Mouse (Mus musculus) heart, postnatal 36 days (tissue): Measurements from ENCODE around the gene Depdc7. TPM values are rescaled to one million over a fixed set of nuclear protein-coding genes. Genes with fewer than 3 reads are reported as not detected.

Experiments
- DNase-seq, 2 experiments: peaks; one replicate each; pipeline ENCODE4 v3.0.0; 2021 to 2022
- intact Hi-C: fragments of 180-260 bp; cut with DNase I; formaldehyde crosslinking; loops from one replicate; pipeline ENCODE4 v1.15.1; 2025
- total RNA-seq, 2 experiments: library from RNA; stranded (reverse); gene quantifications; 2 replicates each; pipeline ENCODE4 v1.2.3; 2021

The Depdc7 gene
- total RNA-seq = 1 to 10 TPM in 1 of 2 experiments, under 1 TPM in 1; 0.95 to 1.9 TPM

DNA sequence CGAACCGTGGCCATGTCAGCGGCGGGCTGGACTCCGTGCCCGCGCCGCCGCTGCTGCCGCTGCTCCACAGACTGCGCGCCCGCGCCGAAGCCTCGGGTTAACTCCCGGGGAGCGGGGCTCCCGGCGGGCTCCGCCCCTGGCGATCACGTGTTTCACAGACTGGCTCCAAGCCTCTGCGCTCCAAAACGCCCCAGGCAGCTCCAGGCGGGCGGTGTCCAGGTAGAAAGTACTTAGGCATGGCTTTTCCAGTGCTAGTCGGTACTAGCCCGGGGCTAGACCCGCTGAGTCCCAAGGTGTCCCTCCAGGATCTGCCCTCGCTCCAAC, at the start of gene Depdc7:
Depdc7 (minus strand) TSS at position 138 of the 324 bp plus-strand sequence.
- intact Hi-C loops = loop anchor here (5.0 kb wide), 1 partner anchor 55 kb away; no protein-coding TSS in a partner anchor
- DNase-seq = peak; percentile 89 to 91

- no peak for DNase-seq
- intact Hi-C loops = loop anchor here (1.0 kb wide), 1 partner anchor 89 kb away; no protein-coding TSS in a partner anchor
These were observed 32.1 kb upstream of the Depdc7 start for GRCm38 (mm10) chr2:104774763-104775162.

DNA sequence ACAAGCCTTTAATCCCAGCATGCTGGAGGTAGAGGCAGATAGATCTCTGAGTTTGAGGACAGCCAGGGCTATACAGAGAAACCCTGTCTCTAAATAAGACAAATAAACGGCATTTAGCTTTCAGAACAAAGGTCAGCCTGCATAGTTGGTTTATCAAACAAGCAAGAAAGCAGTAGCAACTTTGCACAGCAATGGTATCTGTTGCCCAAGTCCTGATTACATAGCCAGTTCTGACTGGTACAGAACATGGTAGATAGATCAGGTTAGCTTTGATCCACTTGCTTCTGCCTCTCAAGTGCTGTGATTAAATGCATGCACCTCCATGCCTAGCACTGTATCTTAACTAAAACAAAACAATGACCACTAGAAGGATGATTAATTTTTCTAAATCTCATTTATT, 26.0 kb upstream of the Depdc7 start:
- intact Hi-C loops = no loop called here
- DNase-seq = no peak

- intact Hi-C loops = no loop called here
These were observed 21.3 kb upstream of the Depdc7 start for GRCm38 (mm10) chr2:104764018-104764417.

DNA sequence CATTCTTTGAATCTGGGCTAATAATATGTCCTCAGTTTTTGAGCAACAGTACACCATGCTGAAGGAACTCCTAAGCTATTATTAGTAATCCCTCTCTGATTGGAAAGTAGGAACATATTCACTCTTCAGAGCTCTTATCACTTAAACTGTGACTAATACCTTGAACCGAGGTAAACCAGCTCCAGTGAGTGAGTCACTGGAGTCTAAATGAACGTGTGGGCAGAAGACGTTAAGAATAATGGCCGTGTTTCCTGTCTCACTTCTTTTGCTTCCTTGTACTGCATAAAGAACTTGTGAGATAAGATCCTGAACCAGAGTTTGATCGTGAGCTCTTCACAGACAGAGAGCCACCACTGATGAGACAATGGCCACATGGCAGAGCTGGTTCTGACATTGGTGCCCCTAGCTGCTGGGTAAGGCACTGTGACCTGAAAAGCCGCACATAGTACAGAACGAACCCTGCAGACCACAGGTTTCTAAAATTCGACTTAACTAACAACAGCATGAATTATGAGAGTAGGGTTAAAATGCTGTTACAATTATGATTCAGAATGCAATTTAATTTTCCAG, 20.5 kb upstream of the Depdc7 start:
- no peak for DNase-seq
- intact Hi-C loops = no loop called here

More at GRCm38 (mm10) chr2:104764018-104764417, 21.3 kb upstream of the Depdc7 start:
- no peak for DNase-seq

- intact Hi-C loops = no loop called here
- DNase-seq = no peak
These were observed 7.9 kb upstream of the Depdc7 start for GRCm38 (mm10) chr2:104750611-104751010.

GRCm38 (mm10) chr2:104748652-104749183, 6.0 kb upstream of the Depdc7 start:
- no peak for DNase-seq
- intact Hi-C loops = no loop called here

DNA sequence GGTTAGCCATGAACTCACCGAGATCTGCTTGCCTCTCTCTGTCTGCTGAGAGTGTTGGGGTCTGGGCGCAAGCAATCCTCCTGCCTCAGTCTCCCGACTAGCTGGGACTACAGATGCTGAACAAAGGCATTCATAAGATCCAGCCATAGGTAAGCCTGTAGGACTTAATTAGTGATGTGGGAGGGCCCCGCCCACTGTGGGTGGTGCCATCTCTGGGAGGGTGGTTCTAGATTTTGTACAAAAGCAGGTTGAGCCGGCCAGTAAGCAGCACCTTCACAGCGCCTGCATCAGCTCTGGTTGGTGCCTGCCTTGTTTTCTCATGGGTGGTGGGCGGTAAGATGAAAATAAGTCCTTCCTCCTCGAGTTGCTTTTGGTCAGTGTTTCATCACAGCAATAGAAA, 3.6 kb upstream of the Depdc7 start:
- intact Hi-C loops = no loop called here
- DNase-seq = no peak

DNA sequence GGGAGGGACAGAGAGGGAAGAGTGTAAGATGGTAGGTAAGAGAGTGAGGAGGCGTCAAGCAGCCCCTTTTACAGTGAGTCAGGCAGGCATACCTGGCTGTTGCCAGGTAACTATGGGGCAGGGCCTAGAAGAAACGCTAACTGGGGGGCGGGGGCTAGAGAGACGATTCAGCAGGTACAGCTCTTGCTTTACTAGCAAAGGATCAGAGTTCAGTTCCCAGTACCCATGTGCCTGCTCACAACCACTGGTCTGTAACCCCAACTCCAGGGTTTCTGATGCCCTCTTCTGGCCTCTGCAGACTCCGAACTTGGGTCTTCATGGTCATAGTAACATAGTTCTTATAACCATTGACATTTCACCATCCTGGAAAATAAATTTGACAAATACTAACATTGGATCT, 1.3 kb upstream of the Depdc7 start:
- intact Hi-C loops = loop anchor here (5.0 kb wide), 1 partner anchor 57 kb away; no protein-coding TSS in a partner anchor
- DNase-seq = no peak

- intact Hi-C loops = loop anchor here (5.0 kb wide), 1 partner anchor 56 kb away; no protein-coding TSS in a partner anchor
- no peak for DNase-seq
These were observed 482 bp upstream of the Depdc7 start for GRCm38 (mm10) chr2:104743160-104743559.

DNA sequence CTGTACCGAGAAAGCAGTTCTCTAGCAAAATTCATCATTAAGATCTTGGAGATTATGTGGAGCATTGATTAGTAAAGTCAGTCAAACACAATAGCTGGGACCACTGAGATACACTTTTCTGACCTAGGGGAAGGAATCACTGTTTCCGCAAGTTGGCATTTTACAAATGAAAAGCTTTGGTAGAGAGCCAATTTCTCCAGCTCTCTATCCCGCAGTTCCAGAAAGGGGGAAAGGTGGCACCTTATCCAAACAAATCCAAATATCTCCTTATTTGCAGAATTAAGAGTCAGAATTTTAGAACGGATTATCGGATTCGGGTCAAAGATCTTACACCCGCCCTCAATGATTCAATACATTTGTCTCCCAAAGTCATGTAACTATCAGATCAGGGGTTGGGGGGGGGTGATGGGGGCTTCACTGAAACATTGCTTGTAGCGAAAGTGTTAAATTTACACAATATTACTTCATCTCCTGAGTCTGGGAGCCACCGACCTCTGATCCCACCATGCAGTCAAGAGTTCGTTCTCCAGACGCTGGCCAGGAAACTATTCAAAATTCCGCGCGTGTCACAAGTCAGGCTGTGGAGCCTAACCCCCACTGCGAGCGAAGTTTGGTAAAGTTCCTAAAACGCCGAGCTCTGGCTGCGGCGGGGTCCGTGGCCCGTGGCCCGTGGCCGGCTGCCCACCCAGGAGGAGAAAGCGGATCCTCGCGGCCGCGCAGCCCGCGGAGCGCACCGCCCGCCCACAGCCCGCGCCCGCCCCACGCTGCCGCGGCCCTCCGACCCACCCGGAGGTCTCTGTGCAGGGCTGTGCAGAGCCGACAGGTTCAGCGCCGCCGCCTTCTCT, 560 bp downstream of the Depdc7 start:
- intact Hi-C loops = loop anchor here (5.0 kb wide), 1 partner anchor 55 kb away; no protein-coding TSS in a partner anchor
- no peak for DNase-seq

- DNase-seq = no peak
- intact Hi-C loops = loop anchor here (5.0 kb wide), 1 partner anchor 54 kb away; no protein-coding TSS in a partner anchor
These were observed 1.5 kb downstream of the Depdc7 start for GRCm38 (mm10) chr2:104741015-104741758.

GRCm38 (mm10) chr2:104740248-104740949, 2.3 kb downstream of the Depdc7 start:
- intact Hi-C loops = loop anchor here (5.0 kb wide), 1 partner anchor 53 kb away; no protein-coding TSS in a partner anchor
- no peak for DNase-seq

DNA sequence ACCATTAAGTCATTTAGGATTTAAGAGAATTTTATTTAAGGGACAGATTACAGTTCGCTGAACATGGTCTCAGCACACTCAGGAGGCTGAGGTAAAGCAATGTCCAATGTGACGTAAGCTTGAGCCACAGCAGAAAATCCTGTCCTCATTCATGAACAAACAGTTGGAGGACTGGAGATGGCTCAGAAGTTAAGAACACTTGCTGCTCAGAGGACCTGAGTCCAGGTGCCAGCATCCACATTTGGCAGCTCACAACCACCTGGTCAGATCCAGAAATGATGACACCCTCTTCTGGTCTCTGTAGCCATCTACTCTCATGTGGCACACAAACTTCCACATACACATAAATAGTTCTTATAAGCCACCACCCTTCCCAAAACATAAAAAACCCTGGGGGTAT, 3.0 kb downstream of the Depdc7 start:
- intact Hi-C loops = loop anchor here (5.0 kb wide), 1 partner anchor 52 kb away; no protein-coding TSS in a partner anchor
- DNase-seq = no peak

DNA sequence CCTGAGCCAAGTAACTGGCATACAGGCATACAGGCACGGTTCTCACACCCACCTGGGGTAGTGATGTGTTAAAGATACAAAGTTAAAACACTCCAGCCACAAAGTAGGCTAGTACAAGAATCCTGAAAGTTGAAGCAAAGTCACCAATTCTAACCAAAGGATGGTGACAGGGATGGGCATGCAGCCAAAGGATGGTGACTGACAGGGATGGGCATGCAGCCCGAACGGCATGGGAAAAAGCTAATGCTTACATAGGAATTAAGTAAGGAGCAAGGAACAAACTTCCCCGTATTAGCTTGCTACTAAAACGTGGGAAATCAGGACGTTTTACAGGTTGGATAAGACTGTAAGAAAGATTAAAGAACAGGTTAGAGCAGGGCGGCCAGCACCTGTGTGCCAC, 6.4 kb downstream of the Depdc7 start:
- DNase-seq = no peak
- intact Hi-C loops = no loop called here

DNA sequence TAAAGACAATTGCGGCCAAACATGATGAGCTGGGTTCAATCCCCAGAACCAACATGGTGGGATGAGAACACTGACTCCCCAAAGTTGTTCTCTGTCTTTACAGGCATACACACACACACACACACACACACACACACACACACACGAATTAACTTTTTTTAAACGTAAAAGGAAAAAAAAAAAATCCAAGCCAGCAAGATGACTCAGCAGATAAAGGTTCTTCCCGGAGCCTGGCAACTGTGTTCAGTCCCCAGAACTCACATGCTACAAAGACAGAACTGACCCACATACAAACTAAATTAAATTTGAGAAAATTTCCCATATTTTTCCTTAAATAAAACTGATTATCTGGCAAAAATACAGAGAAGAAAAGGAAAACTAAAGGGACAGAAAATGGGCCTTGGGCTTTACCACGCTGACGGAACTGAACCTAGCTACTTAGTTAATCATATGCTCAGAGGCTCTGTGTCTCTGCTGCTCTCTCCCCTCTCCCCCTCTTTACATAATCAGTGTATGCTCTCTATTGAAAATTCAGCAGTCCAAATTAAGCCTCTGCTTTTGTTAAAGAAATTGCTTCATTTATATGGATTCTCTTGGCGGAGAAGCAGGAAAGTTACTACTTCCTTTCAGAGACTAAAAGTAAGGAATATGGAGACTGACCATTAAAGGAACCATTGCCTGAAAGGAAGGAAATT, 10.0 kb downstream of the Depdc7 start:
- DNase-seq = no peak
- intact Hi-C loops = no loop called here

- DNase-seq = peak in 1 of 2 experiments; percentile 39
- intact Hi-C loops = no loop called here
These were observed 10.6 kb downstream of the Depdc7 start for GRCm38 (mm10) chr2:104732033-104732444.

GRCm38 (mm10) chr2:104727369-104727768, 15.3 kb downstream of the Depdc7 start:
- intact Hi-C loops = no loop called here
- no peak for DNase-seq

GRCm38 (mm10) chr2:104722021-104722420, 20.7 kb downstream of the Depdc7 start:
- intact Hi-C loops = no loop called here
- DNase-seq = no peak
